Mouse (Mus musculus) left cerebral cortex, adult 11 months (tissue): ENCODE measurements around the gene C1d.
"Not testable (repeated sequence)": the region's sequence is repeated elsewhere in the genome, so short reads cannot be mapped to it uniquely, and the experiment has no call there.

Experiments used
- DNase-seq: peaks from one replicate; pipeline ENCODE4 v3.0.0; 2022; ENCODE audit warnings: low spot score

C1d gene

DNA sequence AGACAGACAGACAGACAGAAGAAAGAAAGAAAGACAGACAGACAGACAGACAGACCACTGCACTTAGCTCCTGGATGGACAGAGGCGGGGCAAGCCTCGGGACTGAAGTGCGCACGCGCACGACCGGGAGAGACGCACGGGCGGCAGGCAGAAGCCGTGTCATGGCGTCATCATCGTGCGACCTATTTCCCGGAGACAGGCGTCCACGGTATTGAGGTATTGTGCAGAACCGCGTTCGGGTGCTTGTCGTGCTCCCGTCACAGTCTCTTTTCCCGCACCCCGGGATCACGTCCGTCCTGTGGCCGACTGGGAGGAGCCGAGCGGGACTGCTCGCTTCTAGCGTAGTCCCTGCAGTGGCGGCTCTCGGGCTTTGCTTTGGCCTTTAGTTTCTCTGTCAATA is at the start of gene C1d:
Gene C1d (plus strand): TSS at position 137 of the 400 bp plus-strand sequence.
- peak; percentile 92 for DNase-seq

- DNase-seq, result peak; percentile 91
Observed at GRCm38 (mm10) chr11:17211258-17212140, 45.9 kb upstream of the C1d start, which contains the start of gene Pno1. TSS of gene Pno1 (minus strand) at chr11:17211568.

- DNase-seq, result peak; percentile 32
Observed at GRCm38 (mm10) chr11:17212141-17212495, 45.3 kb upstream of the C1d start.

GRCm38 (mm10) chr11:17212903-17213509 is 44.4 kb upstream of the C1d start:
- DNase-seq, result no peak

GRCm38 (mm10) chr11:17215475-17215874 is 41.9 kb upstream of the C1d start:
- DNase-seq, result no peak

DNA sequence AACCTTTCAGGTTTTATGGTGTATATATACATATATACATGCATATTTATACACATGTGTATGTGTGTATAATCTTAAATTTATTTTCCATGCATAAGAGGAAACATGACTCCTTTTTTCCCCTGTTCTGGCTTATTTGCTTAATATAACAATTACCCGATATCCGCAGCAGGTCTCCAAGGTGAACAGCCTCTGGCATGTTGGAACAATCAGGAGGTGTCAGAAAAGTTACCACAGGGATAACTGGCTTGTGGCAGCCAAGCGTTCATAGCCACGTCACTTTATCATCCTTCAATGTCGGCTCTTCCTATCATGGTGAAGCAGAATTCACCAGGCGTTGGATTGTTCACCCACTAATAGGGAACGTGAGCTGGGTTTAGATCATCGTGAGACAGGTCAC is 36.3 kb upstream of the C1d start:
- no peak for DNase-seq

- no peak for DNase-seq
Observed at GRCm38 (mm10) chr11:17232792-17233191, 24.6 kb upstream of the C1d start.

- DNase-seq, result no peak
Observed at GRCm38 (mm10) chr11:17236449-17237037, 20.8 kb upstream of the C1d start.

DNA sequence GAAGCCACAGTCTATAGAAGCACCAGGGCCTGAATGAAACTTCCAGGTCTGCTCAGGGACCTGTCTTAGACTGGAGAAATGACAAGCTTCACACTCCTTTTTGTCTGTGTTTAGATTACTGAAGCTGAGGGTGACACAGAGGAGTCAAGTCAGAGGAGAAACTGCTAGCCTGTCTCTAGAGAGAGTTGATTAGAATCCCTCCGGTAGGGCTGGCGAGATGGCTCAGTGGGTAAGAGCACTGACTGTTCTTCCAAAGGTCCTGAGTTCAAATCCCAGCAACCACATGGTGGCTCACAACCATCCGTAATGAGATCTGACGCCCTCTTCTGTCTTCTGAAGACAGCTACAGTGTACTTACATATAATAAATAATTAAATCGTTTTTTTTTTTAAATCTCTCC is 18.8 kb upstream of the C1d start:
- DNase-seq, result not testable (repeated sequence)

DNA sequence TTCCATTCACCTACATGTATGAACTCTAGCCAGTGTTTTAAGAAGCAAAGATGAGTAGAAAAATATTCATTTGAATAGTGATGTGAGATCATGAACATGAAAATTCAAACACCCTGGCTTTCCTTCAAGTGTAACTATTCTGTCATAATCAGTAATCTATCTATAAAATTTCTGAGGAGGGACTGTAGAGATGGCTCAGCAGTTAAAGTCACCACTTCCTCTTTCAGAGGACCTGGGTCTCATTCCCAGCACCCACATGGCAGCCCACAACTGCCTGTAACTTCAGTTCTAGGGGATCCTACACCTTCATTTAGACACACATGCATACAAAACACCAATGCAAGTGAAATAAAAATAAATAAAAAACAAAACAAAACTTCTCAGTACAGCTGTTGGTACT is 8.7 kb upstream of the C1d start:
- no peak for DNase-seq

- no peak for DNase-seq
Observed at GRCm38 (mm10) chr11:17256813-17257365, 490 bp upstream of the C1d start.

- DNase-seq, result peak; percentile 5
Observed at GRCm38 (mm10) chr11:17257861-17258260, 482 bp downstream of the C1d start.

GRCm38 (mm10) chr11:17267176-17267575 is 9.8 kb downstream of the C1d start:
- DNase-seq, result no peak

DNA sequence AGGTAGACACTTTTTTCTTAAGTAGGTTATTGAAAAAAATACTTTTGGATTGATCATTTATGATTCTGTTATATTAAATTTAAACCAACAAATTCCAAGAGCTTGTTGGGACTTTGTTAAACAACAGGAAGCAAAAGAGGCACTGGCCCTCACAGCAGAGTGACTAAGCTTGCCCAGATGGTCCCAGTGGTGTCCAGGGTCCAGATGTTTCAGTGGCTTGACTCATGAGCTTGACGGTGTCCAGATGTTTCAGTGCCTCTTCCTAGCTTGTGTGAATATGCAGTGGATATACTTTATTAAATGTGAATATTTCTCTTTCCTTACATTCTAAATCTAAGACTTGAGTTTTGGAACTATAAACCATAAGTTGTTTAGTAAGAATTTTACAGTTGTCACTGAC is 11.4 kb downstream of the C1d start:
- no peak for DNase-seq

DNA sequence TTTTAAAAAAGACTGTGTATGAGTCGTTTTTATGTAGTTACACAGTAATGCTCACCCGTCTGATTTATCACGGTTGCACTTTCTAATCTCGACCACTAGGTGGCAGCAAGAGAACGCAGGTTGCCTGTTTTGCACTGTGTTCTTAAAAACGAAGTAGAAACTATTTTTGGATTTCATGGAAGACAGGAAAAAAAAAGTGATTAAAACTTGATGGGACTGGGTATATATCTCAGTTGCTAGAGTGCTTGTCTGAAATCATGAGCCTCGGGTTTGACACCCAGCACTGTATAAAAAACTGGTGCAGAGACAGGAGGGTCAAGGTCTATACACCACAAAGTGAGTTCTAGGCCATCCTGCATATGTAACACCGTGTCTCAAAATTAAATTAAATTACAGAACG is 22.6 kb downstream of the C1d start:
- DNase-seq, result peak; percentile 9

GRCm38 (mm10) chr11:17284055-17284454 is 26.7 kb downstream of the C1d start:
- DNase-seq, result no peak

GRCm38 (mm10) chr11:17288884-17289283 is 31.5 kb downstream of the C1d start:
- no peak for DNase-seq

- DNase-seq, result peak; percentile 23
Observed at GRCm38 (mm10) chr11:17306007-17306891, 48.9 kb downstream of the C1d start.

DNA sequence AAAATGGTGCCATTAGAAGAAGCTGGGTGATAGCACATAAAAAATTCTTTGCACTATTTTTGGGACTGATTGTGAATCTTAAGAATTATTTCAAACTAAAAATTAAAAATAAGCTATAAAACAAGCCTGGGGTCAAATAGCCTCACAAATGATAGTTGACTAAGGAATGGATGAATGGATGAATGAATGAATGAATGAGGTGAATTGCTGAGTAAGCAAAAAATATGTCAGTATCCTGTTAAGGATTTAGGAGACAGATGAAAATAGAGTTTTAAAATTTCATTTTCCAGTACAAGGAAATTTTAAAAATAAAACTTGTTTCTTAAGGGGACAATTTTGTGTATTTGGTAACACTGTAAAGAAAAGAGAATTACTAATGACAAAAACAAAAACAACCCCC is 50.1 kb downstream of the C1d start:
- no peak for DNase-seq
